Mouse (Mus musculus) neutrophil, adult 83 days (primary cell): ENCODE measurements around the gene Atp8b5. TPM values are rescaled to one million over a fixed set of nuclear protein-coding genes. Genes with fewer than 3 reads are reported as not detected.

ENCODE experiments used
- total RNA-seq, 2 experiments: library from RNA; stranded (reverse); gene quantifications; one replicate each; pipeline ENCODE4 v1.2.4; 2023

The Atp8b5 gene
- total RNA-seq: not detected

GRCm38 (mm10) chr4:43266623-43267322 lies at the start of gene Atp8b5:
Gene Atp8b5 (plus strand): TSS chr4:43267159.

GRCm38 (mm10) chr4:43381408-43382154 lies 114.6 kb downstream of the Atp8b5 start, which contains the start of gene Rusc2:
Gene Rusc2 (plus strand): TSS chr4:43381979.

Other genes starting within 250 kb of the Atp8b5 start
- gene Pigo, start 241.3 kb upstream of the Atp8b5 start, total RNA-seq: 10 to 100 TPM; 13.7 to 16.0 TPM
- 10 to 100 TPM; 49.0 to 52.8 TPM for gene Stoml2, start 235.4 kb upstream of the Atp8b5 start, total RNA-seq
- 10 to 100 TPM; 48.7 to 59.6 TPM for gene Fam214b, start 220.9 kb upstream of the Atp8b5 start, total RNA-seq
- gene Unc13b, start 208.2 kb upstream of the Atp8b5 start, total RNA-seq: under 1 TPM; 0.09 to 0.53 TPM
- 1 to 10 TPM; 2.5 to 3.2 TPM for gene Rusc2, start 114.8 kb downstream of the Atp8b5 start, total RNA-seq
- not detected for gene Fam166b, start 162.0 kb downstream of the Atp8b5 start, total RNA-seq
- gene Tesk1, start 174.8 kb downstream of the Atp8b5 start, total RNA-seq: 1 to 10 TPM; 4.2 to 7.0 TPM
- gene Cd72, start 187.5 kb downstream of the Atp8b5 start, total RNA-seq: 1 to 10 TPM; 3.0 to 5.0 TPM
- not detected for gene Sit1, start 216.6 kb downstream of the Atp8b5 start, total RNA-seq
- gene Ccdc107, start 225.7 kb downstream of the Atp8b5 start, total RNA-seq: 1 to 10 TPM; 4.0 to 7.5 TPM
- 10 to 100 TPM; 27.3 to 36.2 TPM for gene Arhgef39, start 232.5 kb downstream of the Atp8b5 start, total RNA-seq
- 1 to 10 TPM; 1.1 to 1.2 TPM for gene Car9, start 239.8 kb downstream of the Atp8b5 start, total RNA-seq